Mouse (Mus musculus) heart, adult 8-10 months (tissue): ENCODE data around the gene Plekhf1. TPM values are rescaled to one million over a fixed set of nuclear protein-coding genes. Genes with fewer than 3 reads are reported as not detected.
A peak's percentile ranks its signal among the peaks of the same experiment; 100 is the strongest.

Experiments used
- DNase-seq: peaks from one replicate; pipeline ENCODE4 v3.0.0; 2022; ENCODE audit warnings: low spot score
- total RNA-seq, 4 experiments: library from RNA; stranded (reverse); gene quantifications; 2 replicates each; pipeline ENCODE4 v1.2.4; 2022

Gene Plekhf1
- total RNA-seq: 10 to 100 TPM in 2 of 4 experiments, 1 to 10 TPM in 2; 7.8 to 11.1 (median 9.0) TPM

DNA sequence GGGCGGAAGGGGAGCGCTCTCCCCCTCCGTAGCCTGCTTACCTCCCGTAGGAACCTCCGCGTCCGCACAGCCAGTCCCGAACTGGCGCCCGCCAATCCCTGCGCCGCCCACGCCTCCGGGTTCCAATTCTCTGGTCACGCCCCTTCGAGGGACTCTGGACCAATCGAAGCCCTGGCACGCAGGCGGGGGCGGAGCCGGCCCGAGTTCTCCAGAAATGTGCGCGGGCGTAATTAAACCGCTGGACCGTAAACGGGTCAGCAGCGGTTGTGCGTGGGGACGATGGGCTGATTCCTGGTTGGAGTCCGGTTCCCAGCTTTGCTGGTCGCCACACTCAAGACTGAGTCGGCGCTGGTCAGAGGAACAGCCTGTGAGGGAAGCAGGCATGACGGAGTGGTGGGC lies at the start of gene Plekhf1:
Gene Plekhf1 (minus strand): TSS at position 117 of the 399 bp plus-strand sequence.
- peak; percentile 95 for DNase-seq

DNA sequence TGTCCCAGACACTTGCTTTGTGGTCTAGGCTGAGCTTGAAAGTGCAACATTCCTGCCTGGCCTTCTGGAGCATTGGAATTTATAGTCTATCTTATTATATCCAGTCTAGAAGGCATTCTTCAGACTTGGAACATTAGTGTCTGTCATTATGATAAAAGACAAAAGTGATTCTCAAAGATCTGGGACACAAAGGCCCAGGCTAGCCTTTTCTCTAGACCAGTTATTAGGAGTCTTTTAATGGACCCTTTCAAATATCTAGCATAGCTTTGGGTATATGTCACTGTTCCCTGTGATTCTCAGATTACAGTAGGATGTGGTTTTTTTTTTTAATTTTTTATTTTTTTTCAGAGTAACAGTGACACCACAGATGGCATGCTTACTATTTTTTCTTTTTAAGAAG lies 44.7 kb upstream of the Plekhf1 start:
- no peak for DNase-seq

DNA sequence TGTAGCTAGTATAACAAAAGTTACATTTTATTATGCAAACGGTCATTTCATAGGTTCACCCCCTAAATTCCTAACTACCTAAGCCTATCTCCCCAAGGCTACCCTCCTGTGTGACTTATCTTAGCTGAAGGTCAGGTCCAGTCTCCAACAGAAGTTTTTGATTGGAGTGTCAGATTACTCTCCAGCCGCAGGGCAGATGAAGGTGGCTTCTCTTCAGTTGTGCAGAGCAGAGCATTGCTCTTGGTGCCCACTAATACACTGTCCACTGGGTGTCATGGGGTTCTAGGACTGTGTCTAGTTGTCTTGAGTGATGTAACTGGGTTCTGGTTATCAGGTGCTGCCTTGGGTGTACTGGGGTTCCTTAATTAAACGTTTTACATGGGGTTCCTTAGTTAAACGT lies 44.0 kb upstream of the Plekhf1 start:
- no peak for DNase-seq

DNA sequence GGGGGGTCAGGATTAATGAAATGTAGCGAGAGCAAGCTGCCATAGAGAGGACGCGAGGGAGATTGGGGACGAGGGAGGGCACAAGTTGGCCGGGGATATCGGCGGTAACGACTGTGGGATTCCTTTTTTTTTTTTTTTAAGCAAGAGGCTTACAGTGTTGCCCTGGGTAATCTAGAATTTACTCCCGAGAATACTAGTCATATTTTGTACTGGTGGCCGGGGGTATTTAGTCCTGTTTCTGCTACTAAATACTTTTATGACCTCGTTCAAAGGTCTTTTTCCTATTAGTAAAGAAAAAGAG lies 43.6 kb upstream of the Plekhf1 start:
- DNase-seq: no peak

DNA sequence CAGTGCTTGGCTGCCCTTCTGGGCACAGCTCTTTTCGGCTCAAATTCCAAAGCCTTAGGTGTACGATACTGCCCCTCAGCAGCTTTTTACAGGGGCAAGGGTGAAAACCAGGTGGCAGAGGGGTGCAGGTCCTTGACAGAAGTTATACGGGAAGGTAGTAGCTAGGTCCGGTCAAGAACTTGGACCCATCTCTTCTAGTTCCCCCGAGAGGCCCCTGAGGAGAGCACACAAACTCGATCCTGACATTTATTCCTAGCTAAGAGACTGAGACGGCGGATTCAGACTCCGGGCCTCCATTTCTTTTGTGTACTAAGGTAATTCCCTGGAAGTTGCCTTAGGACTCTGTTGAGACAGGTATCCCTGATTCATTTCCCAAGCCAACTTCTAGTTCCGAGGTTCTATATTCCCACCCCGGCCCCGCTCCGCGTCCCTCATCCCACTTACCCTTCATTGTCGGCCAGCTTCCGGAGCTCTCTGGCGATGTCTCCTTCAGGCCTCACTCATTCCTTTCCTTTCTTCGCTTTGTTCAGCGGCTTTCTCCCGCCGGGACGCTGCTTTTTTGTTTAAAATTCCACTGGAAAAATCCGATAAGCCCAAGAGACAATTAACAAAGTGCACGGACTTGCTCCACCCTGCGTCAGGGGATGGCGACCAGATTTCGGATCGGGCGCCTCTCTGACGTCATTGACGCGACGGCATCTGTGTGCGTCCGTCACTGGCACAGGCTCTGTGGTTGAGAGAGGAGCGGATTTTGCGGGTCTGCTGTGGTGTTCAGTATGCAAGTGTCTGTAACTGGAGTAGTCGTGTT lies 43.1 kb upstream of the Plekhf1 start, which contains the start of gene Pop4:
Gene Pop4 (minus strand): TSS at position 721 of the 808 bp plus-strand sequence.
- DNase-seq: peak; percentile 90

DNA sequence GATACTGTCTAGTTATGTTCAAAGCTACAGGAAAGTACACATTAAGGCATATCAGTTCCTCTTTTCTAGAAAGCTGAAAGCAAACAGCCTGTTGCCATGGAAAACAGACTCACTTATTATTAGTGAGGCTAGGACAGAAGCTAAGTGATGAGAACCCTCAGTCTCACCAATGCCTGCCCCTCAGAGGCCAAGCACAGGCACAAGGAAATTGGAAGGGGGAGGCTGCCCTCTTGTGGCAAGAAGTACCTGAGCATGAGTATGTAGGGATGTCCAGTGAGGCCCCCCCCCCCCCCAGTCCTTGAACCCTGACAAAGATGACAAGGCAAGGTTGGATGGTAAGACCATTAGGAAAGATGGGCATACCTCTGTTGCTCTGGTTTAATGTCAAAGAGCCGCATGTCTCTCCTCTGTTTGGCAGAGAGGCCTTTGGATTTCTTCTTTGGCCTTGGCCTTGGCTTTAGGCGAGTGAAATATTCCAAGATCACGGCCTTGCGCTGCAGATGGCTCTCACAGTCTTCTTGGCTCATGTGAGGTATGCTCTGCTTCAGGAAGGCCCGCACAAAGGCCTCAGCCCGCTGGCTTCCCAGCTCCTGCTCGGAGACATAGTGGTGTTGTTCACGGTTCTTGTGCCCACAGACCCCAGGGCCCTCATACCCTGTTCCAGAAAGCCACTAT lies 39.3 kb upstream of the Plekhf1 start:
- peak; percentile 26 for DNase-seq

DNA sequence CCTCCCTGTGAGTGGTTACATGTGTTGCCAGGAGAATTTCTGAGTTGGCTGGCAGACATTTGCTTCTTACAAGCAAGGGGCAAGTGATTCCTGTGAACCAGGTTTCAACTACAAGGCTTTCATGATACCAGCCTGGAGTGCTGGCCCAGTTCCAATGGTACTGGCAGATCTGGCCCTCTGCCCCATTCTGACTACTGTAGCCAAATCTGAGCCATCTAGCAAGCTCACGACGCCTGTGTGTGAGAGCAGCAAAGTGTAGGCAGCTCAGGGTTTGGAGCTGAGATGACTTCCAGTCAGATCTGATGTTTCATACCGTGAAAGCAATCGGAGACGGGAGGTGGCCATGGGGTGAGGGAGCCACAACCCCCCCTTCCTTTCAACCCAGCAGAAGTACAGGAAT lies 34.6 kb upstream of the Plekhf1 start:
- no peak for DNase-seq

DNA sequence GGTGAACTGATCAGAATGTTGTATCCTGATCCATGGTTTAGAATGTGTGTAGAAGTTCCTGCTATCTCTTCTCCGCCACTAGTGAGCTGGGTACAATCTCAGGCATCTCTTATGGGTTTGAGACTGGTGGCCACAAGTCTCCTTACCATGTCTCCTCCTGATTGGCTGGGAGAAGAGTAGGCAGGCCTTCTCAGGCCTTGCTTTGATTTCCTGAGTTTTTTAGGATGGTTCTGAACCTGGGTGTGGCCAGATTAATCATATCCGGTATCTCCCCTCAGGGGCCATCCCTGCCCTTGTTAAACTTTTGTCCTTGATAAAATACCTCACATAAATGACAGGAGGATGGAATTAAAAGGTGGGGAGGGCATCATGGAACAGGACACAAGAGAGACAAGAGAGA lies 31.8 kb upstream of the Plekhf1 start:
- no peak for DNase-seq

DNA sequence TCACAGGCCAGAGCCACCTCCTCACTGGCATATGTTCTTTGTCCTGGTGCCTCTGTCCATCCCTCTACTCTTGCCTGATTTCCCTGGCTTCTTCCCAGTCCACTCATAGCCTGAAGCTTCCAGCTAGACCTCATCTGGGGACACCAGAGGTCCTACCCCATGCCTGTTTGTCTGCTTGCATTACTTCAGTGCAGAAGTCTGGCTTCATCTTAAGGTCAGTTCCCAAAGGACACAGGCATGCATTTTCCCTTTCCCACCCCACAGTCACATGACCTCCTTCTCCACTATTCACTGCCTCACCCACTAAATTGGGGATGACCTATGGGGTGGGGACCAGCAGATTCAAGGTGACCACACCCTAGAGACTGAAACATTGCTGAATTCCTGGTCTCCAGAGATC lies 25.6 kb upstream of the Plekhf1 start:
- no peak for DNase-seq

DNA sequence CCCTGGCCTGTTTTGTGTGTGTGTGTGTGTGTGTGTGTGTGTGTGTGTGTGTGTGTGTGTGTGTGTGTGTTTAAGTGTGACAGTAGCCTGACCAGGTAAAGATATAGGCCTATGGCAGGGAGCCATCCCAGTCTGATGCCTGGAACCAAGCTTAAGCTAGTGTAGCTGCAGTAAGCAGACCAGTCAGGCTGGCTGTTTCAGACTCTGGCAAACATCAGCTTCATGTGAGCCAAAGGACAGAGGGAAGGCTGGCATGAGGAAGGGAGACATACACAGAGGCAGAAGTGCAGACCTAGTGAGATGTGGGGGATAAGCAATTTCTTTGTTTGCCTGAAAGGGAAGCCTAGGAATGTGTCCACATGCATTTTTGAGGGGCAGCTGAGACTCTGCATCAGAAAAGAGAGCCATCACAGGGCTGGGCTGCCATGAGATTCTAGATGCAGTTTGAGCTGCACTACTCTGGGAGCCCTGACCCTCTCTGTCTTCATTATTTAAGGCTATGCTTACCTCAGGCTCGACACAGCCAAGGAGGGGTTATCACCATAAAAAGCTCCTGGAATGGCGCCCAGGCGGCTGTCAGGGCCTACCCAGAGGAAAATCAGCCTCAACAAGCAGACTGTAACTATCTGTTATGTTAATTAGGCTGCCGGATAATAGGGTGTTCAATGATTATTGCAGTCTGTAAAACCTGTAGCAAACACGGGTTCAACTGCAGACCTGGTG lies 23.8 kb upstream of the Plekhf1 start:
- no peak for DNase-seq

DNA sequence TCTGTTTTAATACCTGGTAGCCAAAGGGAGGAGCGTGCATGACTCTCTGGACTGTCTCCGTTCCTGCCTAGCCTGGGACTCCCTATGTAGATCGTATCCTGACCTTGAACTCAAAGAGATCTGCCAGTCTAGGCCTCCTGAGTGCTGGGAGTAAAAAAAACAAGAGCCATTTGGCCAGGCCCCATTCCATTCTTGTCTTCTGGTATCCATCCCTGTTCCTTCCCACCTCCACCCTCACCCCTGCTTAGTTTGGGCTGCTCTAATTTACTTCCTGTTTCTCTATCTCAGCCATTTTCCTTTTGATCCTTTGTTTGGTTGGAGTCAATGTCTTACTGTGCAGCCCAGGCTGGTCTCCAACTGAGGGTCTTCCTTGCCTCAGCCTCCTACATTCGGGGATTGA lies 14.6 kb upstream of the Plekhf1 start:
- no peak for DNase-seq

DNA sequence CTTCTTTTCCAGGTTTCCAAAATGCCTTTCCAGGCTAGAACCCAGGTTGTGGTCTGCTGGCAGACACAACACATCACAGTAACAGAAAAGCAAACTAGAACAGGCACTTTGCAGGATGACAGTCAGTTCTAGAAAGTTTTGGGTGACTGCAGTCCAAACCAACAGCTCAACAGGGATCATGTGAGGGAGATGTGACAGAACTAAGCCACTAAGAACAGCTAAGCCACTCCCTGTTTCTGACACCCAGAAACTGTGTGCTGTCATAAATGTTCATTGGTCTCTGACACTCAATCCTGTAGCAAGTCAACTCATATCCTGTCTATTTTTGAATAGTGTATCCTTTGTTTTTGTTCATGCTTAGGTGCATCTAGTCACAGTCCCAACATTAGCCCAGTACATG lies 9.3 kb upstream of the Plekhf1 start:
- DNase-seq: no peak

DNA sequence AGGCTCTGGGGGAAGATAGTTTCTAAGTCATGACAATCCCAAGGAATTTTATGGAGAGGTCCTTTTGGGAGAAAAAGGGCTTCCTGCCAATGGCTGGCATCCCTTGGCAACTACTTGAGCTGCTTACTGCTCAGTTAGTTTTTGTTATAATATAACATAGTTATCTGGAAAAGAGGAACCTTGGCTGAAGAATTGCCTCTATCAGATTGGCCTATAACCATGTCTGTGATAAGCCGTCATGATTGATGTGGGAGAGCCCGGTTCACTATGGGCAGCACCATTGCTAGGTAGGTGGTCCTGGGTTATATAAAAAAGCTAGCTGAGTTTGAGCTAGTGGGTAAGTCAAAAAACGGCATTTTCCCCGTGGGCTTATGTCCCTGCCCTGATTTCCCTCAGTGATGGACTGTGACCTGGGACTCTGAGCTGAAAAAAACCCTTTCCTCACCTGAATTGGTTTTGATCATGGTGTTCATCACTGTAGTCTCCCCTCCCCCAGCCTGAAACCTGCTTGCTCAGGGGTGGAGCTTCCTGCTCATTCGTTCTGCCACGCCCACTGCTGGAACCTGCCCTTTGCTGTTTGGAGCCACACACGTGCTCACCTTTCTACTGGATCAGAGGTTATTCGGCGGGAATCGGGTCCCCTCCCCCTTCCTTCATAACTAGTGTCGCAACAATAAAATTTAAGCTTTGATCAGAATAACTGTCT lies 8.7 kb upstream of the Plekhf1 start:
- DNase-seq: no peak

DNA sequence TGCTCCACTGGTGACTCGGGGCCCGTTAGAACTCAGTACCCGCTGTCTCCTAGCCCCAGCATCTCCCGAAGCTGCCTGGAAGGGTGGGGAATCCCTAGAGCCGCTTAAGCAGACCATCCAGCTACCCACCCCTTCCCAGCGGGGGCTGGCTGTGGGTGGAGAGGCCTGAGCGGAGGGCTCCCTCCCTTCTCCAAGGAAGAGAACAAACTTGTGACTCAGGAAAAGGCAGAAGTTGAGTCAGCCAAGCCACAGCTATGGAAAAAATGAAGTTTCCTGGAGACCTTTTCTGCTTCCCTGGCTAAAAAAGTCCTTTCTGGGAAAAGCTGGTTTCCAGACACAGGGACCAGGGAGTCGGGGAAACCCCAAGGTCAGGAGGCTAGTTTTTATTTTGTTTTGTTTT lies 2.5 kb upstream of the Plekhf1 start:
- peak; percentile 69 for DNase-seq

DNA sequence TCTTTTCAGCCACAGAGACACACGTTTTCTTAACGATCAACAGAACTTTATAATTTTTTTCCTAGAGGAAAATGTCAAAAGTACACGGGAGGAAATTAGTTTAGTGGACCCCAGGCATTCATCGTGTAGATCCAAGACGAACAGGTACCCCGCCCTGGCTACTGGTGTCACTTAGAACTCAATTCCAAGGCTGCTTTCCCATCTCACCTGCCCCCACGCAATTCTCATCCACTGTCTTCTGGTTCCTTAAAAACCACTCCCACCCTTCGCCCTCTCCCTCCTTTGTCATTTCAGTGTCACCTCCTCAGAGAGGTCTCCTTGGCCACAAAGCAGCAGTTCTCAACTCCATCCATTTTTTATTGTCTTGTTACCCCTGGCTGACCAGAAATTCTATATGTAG lies 513 bp upstream of the Plekhf1 start:
- DNase-seq: no peak

DNA sequence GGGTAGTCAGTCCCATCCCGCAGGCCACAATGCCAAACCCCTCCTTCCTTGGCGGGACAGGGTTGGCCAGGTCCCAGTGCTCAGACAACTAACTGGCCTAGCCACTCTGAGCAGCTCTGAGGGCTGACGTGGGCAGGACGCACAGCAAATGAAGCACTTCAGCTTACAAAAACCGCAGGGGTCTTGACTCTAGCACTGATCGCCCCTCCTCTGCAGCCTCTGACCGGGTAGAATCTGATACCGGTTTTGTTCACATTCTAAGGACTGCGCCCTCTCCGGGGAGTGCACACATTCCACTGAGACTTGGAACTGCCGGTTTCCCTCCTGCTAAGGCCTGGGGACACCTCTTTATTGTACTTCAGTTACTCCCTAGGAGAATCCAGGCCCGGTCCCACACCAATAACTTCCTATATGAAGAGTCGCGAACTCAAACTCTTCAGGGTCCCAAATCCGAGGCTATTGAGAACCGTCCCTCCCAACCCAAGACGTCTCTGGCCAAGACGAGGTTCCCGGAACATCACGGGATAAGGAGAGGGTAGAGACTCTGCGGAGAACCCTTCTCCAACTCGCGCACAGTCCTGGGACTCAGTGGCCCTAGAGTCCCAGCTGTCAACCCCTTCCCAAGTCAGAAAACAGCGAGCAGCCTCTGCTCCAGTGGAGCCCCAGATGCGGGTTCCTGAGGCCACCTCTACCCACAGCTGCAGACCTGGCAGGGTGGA lies 476 bp downstream of the Plekhf1 start:
- peak; percentile 91 for DNase-seq

DNA sequence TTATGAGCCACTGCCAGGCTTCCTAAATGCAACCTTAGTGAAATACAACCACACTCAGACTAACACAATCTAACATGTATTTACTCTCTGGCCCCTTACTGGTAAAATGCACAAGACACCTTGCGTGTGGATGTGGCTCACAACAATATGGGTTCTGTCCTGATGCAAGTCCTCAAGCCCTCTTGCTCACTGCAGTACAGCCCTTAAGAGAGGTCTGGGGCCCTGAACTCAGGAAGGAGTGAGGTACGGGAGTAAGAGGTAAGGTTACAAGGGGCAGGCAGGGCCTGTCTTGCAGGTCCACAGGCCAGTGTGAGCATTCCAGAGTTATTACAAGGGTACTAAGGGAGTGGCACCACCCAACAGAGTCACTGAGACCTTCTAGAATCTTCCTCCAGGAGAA lies 1.6 kb downstream of the Plekhf1 start:
- no peak for DNase-seq

DNA sequence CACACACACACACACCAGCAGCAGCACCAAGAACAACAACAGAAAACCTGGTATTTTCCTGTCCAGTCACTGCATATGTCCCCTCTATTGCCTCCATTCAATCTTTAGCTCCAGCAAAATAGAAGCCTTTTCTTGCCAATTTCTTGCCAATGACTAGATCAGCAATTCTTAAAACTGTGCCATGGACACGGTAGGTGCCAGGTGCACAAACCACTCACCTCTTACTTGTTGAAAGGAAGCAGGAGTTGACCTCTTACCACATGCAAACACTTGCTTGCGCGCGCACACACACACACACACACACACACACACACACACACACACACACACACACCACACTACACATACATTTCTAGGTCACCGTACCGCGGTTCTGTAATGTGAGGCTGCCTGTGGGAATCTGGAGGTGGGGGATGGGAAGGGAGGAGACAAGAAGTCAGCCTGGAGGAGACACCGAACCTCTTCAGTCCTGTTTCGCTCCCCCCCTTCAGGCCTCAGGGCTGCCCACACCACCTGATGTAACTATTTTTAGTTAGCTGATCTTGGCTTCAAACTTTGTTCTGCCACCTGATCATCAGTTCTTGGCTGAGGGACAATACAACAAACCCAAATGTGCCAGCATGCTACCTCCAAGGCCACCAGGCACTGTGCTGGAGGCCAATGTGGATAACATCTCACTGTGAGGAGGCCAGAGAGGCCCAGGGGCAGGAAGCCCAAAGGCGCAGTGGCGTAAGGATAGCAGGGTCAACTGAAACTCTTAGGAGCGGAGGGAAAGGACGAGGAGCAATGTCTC lies 3.0 kb downstream of the Plekhf1 start:
- DNase-seq: peak; percentile 76

DNA sequence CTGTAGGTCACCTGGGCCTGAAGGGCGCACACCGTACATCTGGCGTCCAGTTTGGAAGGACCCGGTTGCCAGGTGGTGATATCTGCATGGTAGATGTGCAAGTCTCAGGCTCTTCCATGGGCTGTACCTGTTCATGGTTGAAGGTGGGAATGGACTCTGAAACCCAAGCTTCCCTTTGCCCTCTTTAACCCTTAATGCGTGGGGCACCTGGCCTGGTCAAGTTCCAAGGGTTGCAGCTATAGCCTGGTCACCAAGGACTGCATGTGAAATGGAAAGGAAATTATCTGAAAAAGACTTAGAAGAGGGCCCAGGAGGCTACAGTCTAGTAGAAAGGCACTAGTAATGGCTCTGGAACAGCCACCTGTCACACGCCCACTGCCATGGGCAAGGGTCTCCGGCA lies 7.0 kb downstream of the Plekhf1 start:
- DNase-seq: no peak

DNA sequence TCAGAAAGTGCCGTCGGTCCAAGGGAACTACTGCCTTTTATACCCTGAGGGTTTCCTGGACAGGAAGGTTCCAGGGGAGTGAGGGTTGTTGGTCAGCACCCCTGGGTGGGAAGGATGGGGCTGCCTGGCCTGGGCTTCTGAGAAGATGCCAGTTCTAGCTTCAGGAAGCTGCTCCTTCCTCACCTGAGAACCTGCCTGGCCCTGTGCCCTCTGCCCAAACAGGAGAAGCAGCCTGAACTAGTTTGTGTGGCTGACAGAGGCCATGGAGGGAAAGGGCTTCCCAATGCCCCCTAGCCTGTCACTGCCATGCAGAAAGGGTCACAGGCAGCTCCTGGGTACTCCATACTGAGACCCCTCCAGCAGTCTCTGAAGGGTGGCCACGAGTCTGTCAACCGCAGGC lies 8.3 kb downstream of the Plekhf1 start:
- no peak for DNase-seq
